Mouse (Mus musculus): ENCODE results near the gene Elf2.

- TF ChIP-seq POLR2A (IDR thresholded peaks at IDR 0.05; ENCODE audit: borderline replicate concordance, extremely low read depth, low read depth, low read length) (no peak), CTCF (IDR thresholded peaks at IDR 0.05; ENCODE audit: insufficient read depth, low read length) (no peak)
Measured at GRCm38 (mm10) chr3:51306621-51307020, 33.8 kb downstream of the Elf2 start.
